Mouse (Mus musculus) heart, postnatal 25 days (tissue): ENCODE data around the gene Lpp. TPM values are rescaled to one million over a fixed set of nuclear protein-coding genes. Genes with fewer than 3 reads are reported as not detected.

ENCODE experiments used
- DNase-seq: peaks from one replicate; pipeline ENCODE4 v3.0.0; 2022; ENCODE audit warnings: low spot score
- intact Hi-C: fragments of 180-260 bp; cut with DNase I; formaldehyde crosslinking; loops from one replicate; pipeline ENCODE4 v1.15.1; 2025
- total RNA-seq, 2 experiments: library from RNA; stranded (reverse); gene quantifications; 2 replicates each; pipeline ENCODE4 v1.2.3; 2021

Lpp gene
- total RNA-seq, 2 experiments from 2014 or later: 32.7 to 40.5 TPM

- DNase-seq: no peak
- intact Hi-C loops: no loop called here
Observed at GRCm38 (mm10) chr16:24644760-24645406, 251.6 kb downstream of the Lpp start.

- no peak for DNase-seq
Observed at GRCm38 (mm10) chr16:24645906-24646603, 252.7 kb downstream of the Lpp start.

GRCm38 (mm10) chr16:24651655-24652654 lies 258.6 kb downstream of the Lpp start:
- DNase-seq: no peak
- intact Hi-C loops: no loop called here

More at GRCm38 (mm10) chr16:24645906-24646603, 252.7 kb downstream of the Lpp start:
- intact Hi-C loops: no loop called here

DNA sequence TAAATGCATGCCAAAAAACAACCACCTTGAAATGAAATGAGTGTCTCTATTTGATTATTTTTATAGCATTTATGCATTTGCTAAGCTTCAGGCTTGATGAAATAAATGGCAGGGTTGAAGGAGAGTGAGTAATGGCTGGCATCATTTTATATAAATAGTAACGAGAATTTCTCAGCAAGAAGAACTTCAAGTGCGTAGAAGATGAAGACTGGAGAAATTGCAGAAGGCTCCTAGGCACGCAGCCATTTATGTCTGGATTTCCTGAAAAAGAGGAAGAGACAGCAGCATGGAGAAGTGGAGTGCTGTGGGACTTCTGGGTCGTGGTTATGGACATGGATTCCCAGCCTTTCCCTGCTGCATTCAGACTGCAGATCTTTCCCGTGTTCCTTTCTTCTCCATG lies 259.7 kb downstream of the Lpp start:
- intact Hi-C loops: no loop called here
- no peak for DNase-seq

DNA sequence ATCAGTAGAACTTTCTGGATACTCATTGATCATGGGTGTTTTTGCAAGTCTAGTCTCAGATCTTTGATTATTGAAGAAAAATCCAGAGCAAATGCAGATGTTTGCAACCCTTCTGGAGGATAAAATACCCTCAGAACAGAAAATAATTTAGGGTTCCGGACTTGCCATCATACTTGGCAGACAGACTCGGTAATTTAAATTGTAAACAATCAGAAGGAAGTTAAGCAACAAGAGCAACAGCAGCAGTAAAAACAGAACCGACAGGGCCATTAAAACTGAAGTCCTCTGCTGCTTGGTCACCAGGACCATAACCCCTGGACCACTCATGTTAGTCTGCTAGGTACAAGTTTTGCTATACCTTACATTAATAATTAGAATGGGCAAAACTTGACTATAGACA lies 261.8 kb downstream of the Lpp start:
- DNase-seq: no peak
- intact Hi-C loops: no loop called here

GRCm38 (mm10) chr16:24656026-24656425 lies 262.7 kb downstream of the Lpp start:
- intact Hi-C loops: no loop called here
- DNase-seq: no peak

DNA sequence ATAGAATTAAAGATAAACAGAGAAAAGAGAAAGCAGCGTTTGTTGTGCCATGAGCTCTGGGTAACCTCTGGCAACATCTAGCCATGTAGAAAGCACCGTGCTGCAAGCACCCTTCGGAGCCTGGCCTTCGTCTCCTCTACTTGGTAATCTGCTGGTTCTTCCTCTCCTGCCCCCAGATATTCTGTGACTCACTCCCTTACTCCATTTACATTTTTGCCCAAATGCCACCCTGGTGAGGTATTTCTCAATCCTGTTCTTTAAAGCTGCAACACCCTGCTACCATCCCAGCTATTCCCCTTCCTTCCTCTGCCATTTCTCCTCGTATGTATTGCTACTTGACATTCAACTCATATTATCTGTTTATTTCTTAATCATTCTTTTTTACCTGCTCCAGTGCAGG lies 263.4 kb downstream of the Lpp start:
- DNase-seq: no peak
- intact Hi-C loops: no loop called here

DNA sequence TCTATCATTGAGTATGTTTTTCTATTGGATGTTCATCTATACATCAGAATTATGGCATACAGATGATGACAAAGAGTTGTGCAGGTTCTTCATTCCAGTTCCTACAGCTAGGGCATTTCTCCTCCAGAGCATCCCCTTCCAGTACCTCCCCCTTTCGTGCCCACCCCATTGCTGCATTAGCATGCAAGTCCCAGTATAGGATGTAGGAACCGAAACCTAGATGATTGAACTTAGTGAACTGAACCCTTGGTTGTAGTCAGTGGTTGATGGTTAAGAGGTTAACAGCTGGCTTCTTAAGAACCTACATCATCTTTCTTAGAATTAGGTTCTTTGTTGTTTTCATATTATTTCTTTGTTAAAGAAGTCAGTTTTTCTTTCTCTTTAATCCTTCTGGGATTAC lies 265.7 kb downstream of the Lpp start:
- intact Hi-C loops: no loop called here
- DNase-seq: no peak

DNA sequence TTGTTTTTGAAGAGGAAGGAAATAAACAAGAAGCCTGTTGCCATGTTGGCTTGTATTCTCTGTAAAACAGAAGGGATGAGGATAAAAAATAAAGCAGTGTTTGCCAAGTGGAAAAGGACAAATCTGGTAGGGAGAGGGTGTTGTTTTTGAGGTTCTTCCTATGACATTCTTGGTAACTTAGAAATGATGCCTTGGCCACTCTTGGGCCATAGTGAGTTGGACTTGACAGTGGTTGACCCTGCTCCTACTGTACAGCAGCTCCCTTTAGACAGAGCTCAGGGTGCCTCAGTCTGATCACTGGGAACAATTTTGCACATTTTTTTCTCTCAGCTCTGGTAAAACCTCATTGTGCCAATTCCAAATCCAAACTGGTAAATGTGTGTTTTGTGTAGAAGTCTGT lies 270.8 kb downstream of the Lpp start:
- DNase-seq: no peak
- intact Hi-C loops: no loop called here

DNA sequence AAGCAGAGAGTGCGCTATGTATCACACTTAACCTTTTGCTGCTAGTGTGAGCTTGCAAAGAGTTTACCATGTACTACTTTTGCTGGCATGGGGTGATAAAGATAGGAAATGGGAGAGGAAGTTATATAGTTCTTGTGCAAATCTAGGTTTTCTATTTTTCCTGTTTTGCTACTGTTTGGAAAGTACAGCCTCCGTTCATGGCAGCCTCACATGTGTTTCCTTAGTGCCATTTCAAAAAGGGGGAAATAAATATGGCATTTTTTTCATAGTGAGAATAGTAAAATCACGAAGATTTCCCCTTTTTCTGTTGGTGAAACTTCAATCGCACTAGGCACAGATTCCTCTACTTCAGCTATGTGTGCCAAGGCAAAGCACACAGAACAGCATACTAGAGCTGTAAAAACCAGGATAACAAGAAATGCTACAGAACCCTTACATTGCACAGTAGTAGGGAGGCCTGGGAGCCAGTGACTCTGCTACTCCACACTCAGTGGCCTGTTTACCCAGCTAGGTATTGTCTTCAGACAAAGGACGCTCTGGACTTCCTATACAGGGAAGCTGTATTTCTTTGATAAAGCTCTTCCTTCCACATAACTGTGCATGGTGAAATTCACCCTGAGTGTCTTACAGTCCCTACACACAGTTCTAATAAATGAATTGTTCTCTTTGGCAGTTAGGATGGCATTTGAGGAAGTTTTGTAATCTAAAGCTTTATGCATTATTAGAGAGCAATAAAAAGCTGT lies 276.6 kb downstream of the Lpp start:
- intact Hi-C loops: no loop called here
- no peak for DNase-seq

GRCm38 (mm10) chr16:24678942-24679341 lies 285.6 kb downstream of the Lpp start:
- intact Hi-C loops: no loop called here
- DNase-seq: no peak

DNA sequence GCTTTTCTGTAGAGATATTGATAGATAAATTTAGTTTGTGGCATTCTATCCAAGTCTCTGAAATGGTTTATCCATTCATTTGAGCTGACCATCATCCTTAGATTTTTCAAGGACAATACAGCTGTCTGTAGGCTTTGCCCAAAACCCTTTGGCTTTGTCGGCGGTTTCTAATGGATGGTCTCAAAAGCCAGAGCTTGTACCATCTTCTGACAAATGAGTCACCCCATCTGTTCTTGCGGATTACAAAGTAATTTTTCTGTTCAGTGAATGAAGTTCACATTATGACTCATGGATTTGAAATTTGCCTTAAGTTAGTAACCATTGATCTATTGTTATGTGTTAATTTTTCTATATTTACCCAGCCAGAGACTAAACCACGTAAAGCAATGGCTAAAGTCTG lies 301.8 kb downstream of the Lpp start:
- DNase-seq: no peak

DNA sequence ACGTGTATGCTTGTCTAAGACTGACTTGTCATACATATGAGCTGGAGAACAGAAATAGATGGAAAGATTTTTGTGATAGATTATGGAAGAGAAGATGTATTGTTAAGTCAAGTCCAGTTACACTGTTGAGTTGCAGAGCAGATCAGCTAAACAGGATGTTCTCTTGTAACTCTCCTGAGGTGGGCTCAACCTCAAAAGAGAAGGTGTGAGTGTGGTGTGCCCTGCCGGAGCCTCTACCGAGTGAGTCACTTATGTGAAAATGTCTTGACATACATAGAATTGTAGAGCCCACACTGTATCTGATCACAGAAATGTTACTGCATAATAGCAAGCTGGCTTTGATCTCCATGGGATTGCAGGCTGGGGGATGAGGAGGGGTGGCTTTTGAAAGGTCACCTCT lies 310.9 kb downstream of the Lpp start:
- intact Hi-C loops: no loop called here
- no peak for DNase-seq

More for the DNA sequence above, 301.8 kb downstream of the Lpp start:
- intact Hi-C loops: no loop called here

- no peak for DNase-seq
- intact Hi-C loops: no loop called here
Observed at GRCm38 (mm10) chr16:24723641-24724040, 330.3 kb downstream of the Lpp start.

GRCm38 (mm10) chr16:24732751-24733150 lies 339.4 kb downstream of the Lpp start:
- intact Hi-C loops: loop anchor here (10.0 kb wide), 1 partner anchor 332 kb away; no protein-coding TSS in a partner anchor
- no peak for DNase-seq

DNA sequence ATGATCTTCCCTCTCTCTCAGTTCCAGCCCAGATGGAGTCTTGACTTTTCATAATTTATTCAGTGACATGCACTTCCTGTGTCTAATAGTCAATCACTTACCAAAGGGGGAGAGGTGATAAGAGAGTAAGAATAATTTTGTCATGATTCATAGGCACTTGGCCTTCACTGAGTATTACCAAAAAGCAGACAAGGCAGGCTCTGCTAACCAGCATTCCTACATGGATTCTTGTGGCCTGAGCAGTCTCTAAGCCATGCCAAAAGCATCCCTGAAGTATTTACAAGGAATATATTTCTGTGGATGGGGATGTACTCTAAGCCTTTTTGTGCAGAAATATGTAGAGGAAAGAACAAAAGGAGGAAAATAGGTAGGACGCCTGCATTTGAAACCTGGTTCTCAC lies 340.0 kb downstream of the Lpp start:
- intact Hi-C loops: loop anchor here (10.0 kb wide), 1 partner anchor 331 kb away; no protein-coding TSS in a partner anchor
- DNase-seq: no peak

- intact Hi-C loops: loop anchor here (10.0 kb wide), 1 partner anchor 329 kb away; no protein-coding TSS in a partner anchor
- DNase-seq: no peak
Observed at GRCm38 (mm10) chr16:24735754-24736153, 342.4 kb downstream of the Lpp start.

- DNase-seq: no peak
- intact Hi-C loops: loop anchor here (10.0 kb wide), 1 partner anchor 327 kb away; no protein-coding TSS in a partner anchor
Observed at GRCm38 (mm10) chr16:24737362-24738057, 344.2 kb downstream of the Lpp start.

GRCm38 (mm10) chr16:24740714-24741113 lies 347.4 kb downstream of the Lpp start:
- intact Hi-C loops: no loop called here
- no peak for DNase-seq
